Mouse (Mus musculus) limb, embryonic 15.5 days (tissue): Measurements from ENCODE around the gene Siva1. TPM values are rescaled to one million over a fixed set of nuclear protein-coding genes. Genes with fewer than 3 reads are reported as not detected.

ENCODE experiments used
- ATAC-seq: fragments of 200-750 bp; cut with Nextera tagmentation; 2 replicates; pipeline ENCODE4 v1.8.0; 2017; ENCODE audit warnings: low read depth, moderate TSS enrichment; ENCODE audit not compliant: insufficient number of reproducible peaks, low FRiP score, low TSS enrichment
- H3K27ac ChIP-seq: fragments of 300-500 bp; sonication (generic); 2 replicates; pipeline ENCODE4 v1.5.1; 2015; ENCODE audit warnings: moderate library complexity, mild to moderate bottlenecking, inconsistent platforms
- H3K27me3 ChIP-seq: fragments of 300-500 bp; sonication (generic); 2 replicates; pipeline ENCODE4 v1.6.1; 2015; ENCODE audit warnings: inconsistent platforms
- H3K36me3 ChIP-seq: fragments of 300-500 bp; sonication (generic); 2 replicates; pipeline ENCODE4 v1.6.1; 2015; ENCODE audit warnings: inconsistent platforms
- H3K4me1 ChIP-seq: fragments of 300-500 bp; sonication (generic); 2 replicates; pipeline ENCODE4 v1.6.1; 2015; ENCODE audit warnings: inconsistent platforms
- H3K4me2 ChIP-seq: fragments of 300-500 bp; sonication (generic); 2 replicates; pipeline ENCODE4 v1.6.1; 2015; ENCODE audit warnings: mild to moderate bottlenecking, inconsistent platforms
- H3K4me3 ChIP-seq: fragments of 300-500 bp; sonication (generic); 2 replicates; pipeline ENCODE4 v1.5.1; 2015; ENCODE audit warnings: mild to moderate bottlenecking, inconsistent platforms
- H3K9ac ChIP-seq: fragments of 300-500 bp; sonication (generic); 2 replicates; pipeline ENCODE4 v1.6.1; 2015; ENCODE audit warnings: inconsistent platforms
- H3K9me3 ChIP-seq: fragments of 300-500 bp; sonication (generic); 2 replicates; pipeline ENCODE4 v1.6.1; 2016; ENCODE audit warnings: inconsistent platforms
- WGBS: fragments of 180-500 bp; shearing (Covaris S2); methylation state at CpG from one replicate; pipeline ENCODE4 v1.1.7; 2015; 5-methylcytosine and 5-hydroxymethylcytosine counted together
- polyA plus RNA-seq: library from polyadenylated mRNA; unstranded; fragments of >200 nt; fragmentation: Nextera tagmentation; extraction: Ambion mirVana; gene quantifications from 2 replicates; pipeline ENCODE4 v1.2.1, GENCODE M21; 2015

Siva1 gene
- polyA plus RNA-seq, 1 experiment from 2014 or later: 218 TPM

- Histone ChIP-seq H3K36me3 (peaks cover 83% of the 10 kb centered on the region), H3K9ac (no peak overlapping the region), H3K27me3 (no peaks in the 10 kb centered on the region), H3K4me1 (peaks cover 89% of the 10 kb centered on the region), H3K4me3 (no peak overlapping the region), H3K4me2 (no peak overlapping the region), H3K9me3 (no peaks in the 10 kb centered on the region), H3K27ac (peak overlapping the region; percentile 91)
- 75% methylated on average over 11 of the region's 11 CpGs for WGBS
- ATAC-seq: no peak
Observed at GRCm38 (mm10) chr12:112663303-112663702, 18.8 kb downstream of the Siva1 start.

GRCm38 (mm10) chr12:112663716-112664115, 19.2 kb downstream of the Siva1 start:
- no peak for ATAC-seq
- Histone ChIP-seq H3K9ac (no peak overlapping the region), H3K9me3 (no peaks in the 10 kb centered on the region), H3K27ac (peak overlapping the region; percentile 91), H3K27me3 (no peaks in the 10 kb centered on the region), H3K4me2 (no peak overlapping the region), H3K4me1 (peaks cover 93% of the 10 kb centered on the region), H3K4me3 (no peak overlapping the region), H3K36me3 (peaks cover 83% of the 10 kb centered on the region)
- 82% methylated on average over 12 of the region's 12 CpGs for WGBS

- Histone ChIP-seq H3K27ac (peak overlapping the region; percentile 91; the same call in 1 of the 2 replicates), H3K4me2 (no peak overlapping the region), H3K4me3 (no peak overlapping the region), H3K36me3 (peaks cover 83% of the 10 kb centered on the region), H3K27me3 (no peaks in the 10 kb centered on the region), H3K9ac (no peak overlapping the region), H3K9me3 (no peaks in the 10 kb centered on the region), H3K4me1 (peaks cover 92% of the 10 kb centered on the region)
- WGBS: 56% methylated on average over 2 of the region's 2 CpGs
- ATAC-seq: no peak
Observed at GRCm38 (mm10) chr12:112664124-112664523, 19.6 kb downstream of the Siva1 start.

GRCm38 (mm10) chr12:112664656-112665055, 20.2 kb downstream of the Siva1 start:
- Histone ChIP-seq H3K9ac (no peak overlapping the region), H3K4me3 (no peak overlapping the region), H3K36me3 (peaks cover 83% of the 10 kb centered on the region), H3K4me1 (peaks cover 96% of the 10 kb centered on the region), H3K27ac (peak overlapping the region; percentile 61), H3K27me3 (no peaks in the 10 kb centered on the region), H3K9me3 (no peaks in the 10 kb centered on the region), H3K4me2 (no peak overlapping the region)
- ATAC-seq: no peak
- 69% methylated on average over 5 of the region's 5 CpGs for WGBS

- 45% methylated on average over 18 of the region's 18 CpGs for WGBS
- Histone ChIP-seq H3K36me3 (peaks cover 85% of the 10 kb centered on the region), H3K9ac (0 out of 2 replicates have a peak overlapping the region, but pooled peaks have one; percentile 28), H3K4me1 (peaks cover 92% of the 10 kb centered on the region), H3K4me3 (no peak overlapping the region), H3K27me3 (no peaks in the 10 kb centered on the region), H3K4me2 (no peak overlapping the region), H3K27ac (peak overlapping the region; percentile 61), H3K9me3 (no peaks in the 10 kb centered on the region)
- ATAC-seq: no peak
Observed at GRCm38 (mm10) chr12:112665445-112665844, 21.0 kb downstream of the Siva1 start.

GRCm38 (mm10) chr12:112665881-112666544, 21.5 kb downstream of the Siva1 start:
- H3K9me3 ChIP-seq: no peaks in the 10 kb centered on the region
- H3K4me3 ChIP-seq: no peak overlapping the region
- H3K27ac ChIP-seq: 0 out of 2 replicates have a peak overlapping the region, but pooled peaks have one; percentile 61
- H3K4me2 ChIP-seq: no peak overlapping the region
- peaks cover 87% of the 10 kb centered on the region for H3K36me3 ChIP-seq
- peaks cover 92% of the 10 kb centered on the region for H3K4me1 ChIP-seq
- 0 out of 2 replicates have a peak overlapping the region, but pooled peaks have one; percentile 28 for H3K9ac ChIP-seq
- no peaks in the 10 kb centered on the region for H3K27me3 ChIP-seq
- 81% methylated on average over 9 of the region's 9 CpGs for WGBS
- ATAC-seq: no peak

GRCm38 (mm10) chr12:112667619-112668297, 23.3 kb downstream of the Siva1 start:
- H3K27me3 ChIP-seq: no peaks in the 10 kb centered on the region
- ATAC-seq: no peak
- H3K4me2 ChIP-seq: no peak overlapping the region
- H3K9me3 ChIP-seq: no peaks in the 10 kb centered on the region
- H3K9ac ChIP-seq: no peak overlapping the region
- H3K27ac ChIP-seq: peak overlapping the region; percentile 35; the same call in 1 of the 2 replicates
- peaks cover 92% of the 10 kb centered on the region for H3K4me1 ChIP-seq
- no peak overlapping the region for H3K4me3 ChIP-seq
- 67% methylated on average over 10 of the region's 10 CpGs for whole genome bisulfite sequencing
- H3K36me3 ChIP-seq: peaks cover 79% of the 10 kb centered on the region

GRCm38 (mm10) chr12:112670718-112671393, 26.4 kb downstream of the Siva1 start:
- Histone ChIP-seq H3K27me3 (no peaks in the 10 kb centered on the region), H3K4me2 (peak overlapping the region; percentile 87), H3K9ac (no peak overlapping the region), H3K36me3 (peaks cover 57% of the 10 kb centered on the region), H3K4me1 (peaks cover 82% of the 10 kb centered on the region), H3K9me3 (no peaks in the 10 kb centered on the region), H3K4me3 (peak overlapping the region; percentile 14; the same call in 1 of the 2 replicates), H3K27ac (peak overlapping the region; percentile 57; the same call in 1 of the 2 replicates)
- 49% methylated on average over 9 of the region's 9 CpGs for WGBS
- ATAC-seq: no peak

- peak overlapping the region; percentile 87 for H3K4me2 ChIP-seq
- 83% methylated on average over 7 of the region's 7 CpGs for WGBS
- H3K27me3 ChIP-seq: no peaks in the 10 kb centered on the region
- H3K9me3 ChIP-seq: no peaks in the 10 kb centered on the region
- H3K9ac ChIP-seq: no peak overlapping the region
- H3K4me3 ChIP-seq: peak overlapping the region; percentile 98
- peaks cover 72% of the 10 kb centered on the region for H3K4me1 ChIP-seq
- ATAC-seq: no peak
- H3K36me3 ChIP-seq: peaks cover 48% of the 10 kb centered on the region
- 0 out of 2 replicates have a peak overlapping the region, but pooled peaks have one; percentile 57 for H3K27ac ChIP-seq
Observed at GRCm38 (mm10) chr12:112671891-112672290, 27.4 kb downstream of the Siva1 start.

GRCm38 (mm10) chr12:112672744-112673575, 28.5 kb downstream of the Siva1 start:
- Histone ChIP-seq H3K27me3 (no peaks in the 10 kb centered on the region), H3K4me2 (peak overlapping the region; percentile 87), H3K4me3 (peak overlapping the region; percentile 98), H3K36me3 (peaks cover 38% of the 10 kb centered on the region), H3K27ac (peak overlapping the region; percentile 96), H3K9ac (peak overlapping the region; percentile 99), H3K4me1 (peaks cover 70% of the 10 kb centered on the region), H3K9me3 (no peaks in the 10 kb centered on the region)
- 6% methylated on average over 21 of the region's 21 CpGs for WGBS
- peak; percentile 18; the same call in 1 of the 2 replicates for ATAC-seq

- WGBS: under 1% methylated on average over 49 of the region's 68 CpGs
- no peaks in the 10 kb centered on the region for H3K27me3 ChIP-seq
- ATAC-seq: no peak
- peak overlapping the region; percentile 96 for H3K27ac ChIP-seq
- H3K9me3 ChIP-seq: no peaks in the 10 kb centered on the region
- peaks cover 32% of the 10 kb centered on the region for H3K36me3 ChIP-seq
- H3K4me1 ChIP-seq: peaks cover 72% of the 10 kb centered on the region
- H3K9ac ChIP-seq: peak overlapping the region; percentile 99
- peak overlapping the region; percentile 98 for H3K4me3 ChIP-seq
- peak overlapping the region; percentile 87 for H3K4me2 ChIP-seq
Observed at GRCm38 (mm10) chr12:112673576-112674091, 29.2 kb downstream of the Siva1 start.
